ENCODE assay signal across 8 mouse cellular contexts in genomic region chr8:115095548-115095947, GRCm38 (mm10).
DNase-seq lines count a peak whose midpoint lies in the region; ATAC-seq and TF ChIP-seq lines count a peak whose summit lies in the region.
"Had no signal": no experiment of that assay in that cellular context is flagged by ENCODE, and none has a peak within 500 bp of the region (broad histone marks: within the 10 kb centered on the region; RNA-seq: fewer than 3 reads in every experiment).

No protein-coding gene starts in this region.

- 87% methylated on average over 4 of the region's 4 CpGs for WGBS in intestine, postnatal 0 days
- 88% methylated on average over 4 of the region's 4 CpGs for WGBS in intestine, embryonic 15.5 days

- no peaks in the 10 kb centered on the region for H3K36me3 ChIP-seq in intestine, postnatal 0 days (ENCODE audit: control insufficient read depth, insufficient read depth)
- H3K36me3 ChIP-seq in intestine, embryonic 15.5 days = no peaks in the 10 kb centered on the region
- no peaks in the 10 kb centered on the region for H3K36me3 ChIP-seq in ES-Bruce4 (ENCODE audit: control insufficient read depth, insufficient read depth, low read length, poor library complexity, severe bottlenecking)
- H3K36me3 ChIP-seq: embryonic facial prominence, embryonic 12.5 days had no signal

- no peak for TF ChIP-seq POLR2A in ES-Bruce4 (IDR thresholded peaks at IDR 0.05; ENCODE audit: insufficient read depth, low read length)
- TF ChIP-seq POLR2A in cortical plate, adult 2 months (IDR thresholded peaks at IDR 0.05; ENCODE audit: extremely low read depth, insufficient read depth, low read length) = no peak

- H3K4me1 ChIP-seq in intestine, postnatal 0 days (replicated peaks; ENCODE audit: control insufficient read depth, insufficient read depth, low read length) = no peaks in the 10 kb centered on the region
- H3K4me1 ChIP-seq in intestine, embryonic 15.5 days (replicated peaks) = 0 out of 2 replicates have a peak, but pooled peaks cover 2% of the 10 kb centered on the region
- H3K4me1 ChIP-seq in ES-Bruce4 (ENCODE audit: control insufficient read depth, insufficient read depth, low read length) = no peaks in the 10 kb centered on the region
- no peaks in the 10 kb centered on the region for H3K4me1 ChIP-seq in cortical plate, adult 2 months (ENCODE audit: control insufficient read depth, insufficient read depth, low read length)
- H3K4me1 ChIP-seq: embryonic facial prominence, embryonic 12.5 days had no signal

- no peaks in the 10 kb centered on the region for H3K9me3 ChIP-seq in intestine, postnatal 0 days (ENCODE audit: control insufficient read depth)
- H3K9me3 ChIP-seq in intestine, embryonic 15.5 days = no peaks in the 10 kb centered on the region
- no peaks in the 10 kb centered on the region for H3K9me3 ChIP-seq in ES-Bruce4 (replicated peaks; ENCODE audit: control insufficient read depth, insufficient read depth, low read length, poor library complexity, severe bottlenecking)
- H3K9me3 ChIP-seq: embryonic facial prominence, embryonic 12.5 days had no signal

- TF ChIP-seq CTCF in intestine, postnatal 0 days (IDR thresholded peaks at IDR 0.05; ENCODE audit: low read depth) = peak; percentile 76
- peak; percentile 50 for TF ChIP-seq CTCF in ES-Bruce4 (IDR thresholded peaks at IDR 0.05; ENCODE audit: low read depth, low read length)
- TF ChIP-seq CTCF in cortical plate, adult 2 months (IDR thresholded peaks at IDR 0.05; ENCODE audit: extremely low read depth, insufficient read depth, low read length) = peak; percentile 47

- no peak overlapping the region for H3K9ac ChIP-seq in intestine, postnatal 0 days (ENCODE audit: low read depth, low read length)
- H3K9ac ChIP-seq in intestine, embryonic 15.5 days = no peak overlapping the region
- H3K9ac ChIP-seq in ES-Bruce4 (ENCODE audit: low read depth, poor library complexity, severe bottlenecking) = no peak overlapping the region
- H3K9ac ChIP-seq: embryonic facial prominence, embryonic 12.5 days had no signal

- no peak overlapping the region for H3K4me3 ChIP-seq in intestine, postnatal 0 days (ENCODE audit: low read depth, low read length)
- H3K4me3 ChIP-seq in intestine, embryonic 15.5 days (replicated peaks) = no peak overlapping the region
- no peak overlapping the region for H3K4me3 ChIP-seq in ES-Bruce4 (ENCODE audit: low read depth, low read length)
- no peak overlapping the region for H3K4me3 ChIP-seq in cortical plate, adult 2 months (ENCODE audit: insufficient read depth, low read length)
- H3K4me3 ChIP-seq: embryonic facial prominence, embryonic 12.5 days had no signal

- peak; percentile 44 for DNase-seq in CD4-positive helper T cell, adult 2 months (ENCODE audit: low read depth, low spot score)
- DNase-seq in lung, postnatal 10 days = peak; percentile 24
- DNase-seq in ovary, postnatal 14 days (ENCODE audit: low spot score) = no peak

- TF ChIP-seq EP300 in ES-Bruce4 (IDR thresholded peaks at IDR 0.05; ENCODE audit: insufficient read depth, low read depth, low read length) = no peak

- no peak overlapping the region for H3K4me2 ChIP-seq in intestine, postnatal 0 days (replicated peaks; ENCODE audit: low read depth)
- no peak overlapping the region for H3K4me2 ChIP-seq in intestine, embryonic 15.5 days (replicated peaks)
- H3K4me2 ChIP-seq: embryonic facial prominence, embryonic 12.5 days had no signal

- no peak for ATAC-seq in intestine, postnatal 0 days
- no peak for ATAC-seq in intestine, embryonic 15.5 days

- no peak overlapping the region for H3K27ac ChIP-seq in intestine, postnatal 0 days (ENCODE audit: low read depth, low read length)
- no peak overlapping the region for H3K27ac ChIP-seq in intestine, embryonic 15.5 days
- H3K27ac ChIP-seq in ES-Bruce4 (ENCODE audit: insufficient read depth, low read length) = no peak overlapping the region
- H3K27ac ChIP-seq in cortical plate, adult 2 months (ENCODE audit: insufficient read depth, low read length) = no peak overlapping the region
- H3K27ac ChIP-seq: embryonic facial prominence, embryonic 12.5 days had no signal

- H3K27me3 ChIP-seq in intestine, postnatal 0 days (replicated peaks; ENCODE audit: control insufficient read depth, insufficient read depth, low read length) = no peaks in the 10 kb centered on the region
- no peaks in the 10 kb centered on the region for H3K27me3 ChIP-seq in intestine, embryonic 15.5 days (replicated peaks)
- H3K27me3 ChIP-seq in ES-Bruce4 (ENCODE audit: control insufficient read depth, insufficient read depth, low read length, poor library complexity, severe bottlenecking) = no peaks in the 10 kb centered on the region
- H3K27me3 ChIP-seq: embryonic facial prominence, embryonic 12.5 days had no signal
